ENCODE assay signal across 25 mouse cellular contexts in genomic region chr2:107503646-107504379, GRCm38 (mm10).
"Had no signal": no experiment of that assay in that cellular context is flagged by ENCODE, and none has a peak within 500 bp of the region (broad histone marks: within the 10 kb centered on the region; RNA-seq: fewer than 3 reads in every experiment).

No protein-coding gene starts in this region.

- H3K36me3 ChIP-seq: heart, embryonic 13.5 days; heart, embryonic 15.5 days; hindbrain, embryonic 12.5 days; hindbrain, embryonic 15.5 days; kidney, embryonic 15.5 days; limb, embryonic 13.5 days; limb, embryonic 15.5 days had no signal

- H3K27ac ChIP-seq: heart, adult 2 months; heart, embryonic 13.5 days; heart, embryonic 15.5 days; hindbrain, embryonic 12.5 days; hindbrain, embryonic 15.5 days; hindbrain, postnatal 0 days; kidney, embryonic 15.5 days; kidney, postnatal 0 days; limb, embryonic 13.5 days; limb, embryonic 15.5 days had no signal

- H3K4me1 ChIP-seq: heart, embryonic 13.5 days; heart, embryonic 15.5 days; hindbrain, embryonic 12.5 days; kidney, embryonic 15.5 days; limb, embryonic 13.5 days; limb, embryonic 15.5 days had no signal

- ATAC-seq: forebrain, postnatal 0 days; hindbrain, postnatal 0 days; intestine, embryonic 16.5 days had no signal

- H3K4me2 ChIP-seq: heart, embryonic 11.5 days; heart, embryonic 13.5 days; heart, embryonic 15.5 days; hindbrain, embryonic 12.5 days; hindbrain, embryonic 15.5 days; kidney, embryonic 15.5 days; limb, embryonic 13.5 days; limb, embryonic 15.5 days had no signal

- H3K9ac ChIP-seq: forebrain, postnatal 0 days; heart, embryonic 13.5 days; heart, embryonic 15.5 days; hindbrain, embryonic 12.5 days; hindbrain, embryonic 15.5 days; kidney, embryonic 15.5 days; limb, embryonic 13.5 days; limb, embryonic 15.5 days had no signal

- DNase-seq: forebrain, postnatal 0 days; gastrocnemius, postnatal 14 days; gastrocnemius, postnatal 36 days; heart, adult 11 months; heart, adult 2 months; heart, postnatal 14 days; heart, postnatal 36 days; kidney, adult 11 months; kidney, adult 2 months; kidney, adult 9 months; kidney, postnatal 14 days; kidney, postnatal 36 days; layer of hippocampus, adult 9-11 months; layer of hippocampus, postnatal 36 days had no signal

- H3K9me3 ChIP-seq: heart, embryonic 13.5 days; heart, embryonic 15.5 days; hindbrain, embryonic 12.5 days; hindbrain, embryonic 15.5 days; kidney, embryonic 15.5 days; limb, embryonic 13.5 days; limb, embryonic 15.5 days had no signal

- H3K4me3 ChIP-seq: heart, adult 2 months; heart, embryonic 13.5 days; heart, embryonic 15.5 days; hindbrain, embryonic 12.5 days; hindbrain, embryonic 15.5 days; kidney, embryonic 15.5 days; limb, embryonic 13.5 days; limb, embryonic 15.5 days had no signal

- H3K27me3 ChIP-seq: heart, embryonic 13.5 days; heart, embryonic 15.5 days; hindbrain, embryonic 12.5 days; hindbrain, embryonic 15.5 days; kidney, embryonic 15.5 days; limb, embryonic 13.5 days; limb, embryonic 15.5 days had no signal
